Mouse (Mus musculus): ENCODE results near the gene Cln3.

DNA sequence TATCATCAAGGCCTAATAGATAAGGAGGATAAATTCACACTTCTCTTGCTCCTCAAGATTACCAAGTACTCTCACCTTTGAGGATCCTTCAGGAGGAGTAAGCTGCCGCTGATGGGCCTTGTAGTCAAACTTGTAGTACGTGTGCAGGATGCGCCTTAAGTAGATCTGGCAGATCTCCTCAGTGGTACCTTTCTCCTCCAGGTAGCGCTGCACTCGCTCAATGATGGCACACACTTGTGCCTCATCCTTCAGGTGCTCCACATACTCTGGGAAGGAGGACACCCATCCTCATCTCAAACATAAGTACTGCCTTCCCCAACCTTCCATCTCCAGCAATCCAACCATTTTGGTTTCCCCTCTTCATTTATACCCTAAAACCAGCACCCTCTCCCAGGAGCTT, 29.0 kb downstream of the Cln3 start:
- TF ChIP-seq CTCF (IDR thresholded peaks at IDR 0.05; ENCODE audit: low read depth) = no peak
- no peak for TF ChIP-seq EP300 (IDR thresholded peaks at IDR 0.05; ENCODE audit: low read depth)
